Mouse (Mus musculus) kidney, adult 2 months (tissue): ENCODE results near the gene Appl2. TPM values are rescaled to one million over a fixed set of nuclear protein-coding genes. Genes with fewer than 3 reads are reported as not detected.

Source experiments
- DNase-seq: peaks from one replicate; pipeline ENCODE4 v3.0.0; 2021
- H3K27ac ChIP-seq: fragments of 200-500 bp; 2 replicates; pipeline ENCODE4 v1.5.1; 2012; ENCODE audit warnings: low read depth, low read length, control low read depth, inconsistent platforms; ENCODE audit not compliant: insufficient read depth
- H3K27me3 ChIP-seq: fragments of 200-500 bp; replicated peaks from 2 replicates; pipeline ENCODE4 v1.6.1; 2012; ENCODE audit warnings: mild to moderate bottlenecking, moderate library complexity, low read length, inconsistent platforms; ENCODE audit not compliant: control insufficient read depth, insufficient read depth
- H3K36me3 ChIP-seq: fragments of 200-500 bp; 2 replicates; pipeline ENCODE4 v1.6.1; 2012; ENCODE audit warnings: mild to moderate bottlenecking, moderate library complexity, low read length, inconsistent platforms; ENCODE audit not compliant: control insufficient read depth, insufficient read depth
- H3K4me1 ChIP-seq: fragments of 200-500 bp; 2 replicates; pipeline ENCODE4 v1.6.1; 2011; ENCODE audit warnings: low read length; ENCODE audit not compliant: control insufficient read depth, insufficient read depth
- H3K4me3 ChIP-seq: fragments of 200-500 bp; 2 replicates; pipeline ENCODE4 v1.5.1; 2011; ENCODE audit warnings: mild to moderate bottlenecking, low read depth, low read length, control low read depth; ENCODE audit not compliant: insufficient read depth
- CTCF ChIP-seq: fragments of 200-500 bp; conservative IDR thresholded peaks from 2 replicates; pipeline ENCODE4 v1.5.1; 2011; ENCODE audit warnings: low read depth, mild to moderate bottlenecking, control low read depth, low read length, moderate library complexity, mixed read lengths; ENCODE audit not compliant: insufficient read depth, insufficient read length
- POLR2A ChIP-seq: fragments of 200-500 bp; IDR thresholded peaks from one replicate; pipeline ENCODE4 v1.6.1; 2011; ENCODE audit warnings: low read depth, low read length, control low read depth
- WGBS: fragments of 180-500 bp; shearing (Covaris S2); methylation state at CpG from one replicate; pipeline ENCODE4 v1.1.7; 2018; 5-methylcytosine and 5-hydroxymethylcytosine counted together
- polyA plus RNA-seq: library from polyadenylated mRNA; depleted of rRNA; stranded (reverse); fragments of >200 nt; gene quantifications from 2 replicates; pipeline ENCODE4 v1.2.3, GENCODE M21; 2012

The Appl2 gene
- polyA plus RNA-seq, 1 experiment: 18.7 TPM

- Histone ChIP-seq H3K27ac (no peak overlapping the region), H3K4me1 (no peaks in the 10 kb centered on the region), H3K27me3 (no peaks in the 10 kb centered on the region), H3K36me3 (no peaks in the 10 kb centered on the region; the same call in 1 of the 2 replicates), H3K4me3 (no peak overlapping the region)
- no peak for DNase-seq
- WGBS: 80% methylated on average over 8 of the region's 8 CpGs
- TF ChIP-seq CTCF (no peak), POLR2A (no peak)
Observed at GRCm38 (mm10) chr10:83624065-83624464, 24.5 kb downstream of the Appl2 start.

- 94% methylated on average over 24 of the region's 24 CpGs for WGBS
- no peak for DNase-seq
- H3K36me3 ChIP-seq: no peaks in the 10 kb centered on the region; the same call in 1 of the 2 replicates
Observed at GRCm38 (mm10) chr10:83620350-83621055, 28.0 kb downstream of the Appl2 start.

GRCm38 (mm10) chr10:83618819-83619440 is 29.6 kb downstream of the Appl2 start:
- Histone ChIP-seq H3K4me1 (no peaks in the 10 kb centered on the region), H3K27ac (no peak overlapping the region), H3K4me3 (no peak overlapping the region), H3K36me3 (no peaks in the 10 kb centered on the region), H3K27me3 (no peaks in the 10 kb centered on the region)
- TF ChIP-seq POLR2A (no peak), CTCF (no peak)
- WGBS: 73% methylated on average over 12 of the region's 12 CpGs
- DNase-seq: peak; percentile 23

More at GRCm38 (mm10) chr10:83620350-83621055, 28.0 kb downstream of the Appl2 start:
- Histone ChIP-seq H3K27ac (no peak overlapping the region), H3K4me3 (no peak overlapping the region), H3K27me3 (no peaks in the 10 kb centered on the region), H3K4me1 (no peaks in the 10 kb centered on the region)
- TF ChIP-seq POLR2A (no peak), CTCF (no peak)

GRCm38 (mm10) chr10:83617366-83617765 is 31.2 kb downstream of the Appl2 start:
- peak; percentile 18 for DNase-seq
- H3K27me3 ChIP-seq: no peaks in the 10 kb centered on the region
- TF ChIP-seq POLR2A: no peak
- peak; percentile 59 for TF ChIP-seq CTCF
- H3K27ac ChIP-seq: no peak overlapping the region
- WGBS: 72% methylated on average over 10 of the region's 10 CpGs
- H3K4me1 ChIP-seq: no peaks in the 10 kb centered on the region
- no peaks in the 10 kb centered on the region for H3K36me3 ChIP-seq
- no peak overlapping the region for H3K4me3 ChIP-seq

GRCm38 (mm10) chr10:83612648-83613215 is 35.8 kb downstream of the Appl2 start:
- no peak for DNase-seq
- WGBS: 86% methylated on average over 14 of the region's 14 CpGs
- Histone ChIP-seq H3K27ac (no peak overlapping the region), H3K27me3 (no peaks in the 10 kb centered on the region), H3K4me1 (no peaks in the 10 kb centered on the region), H3K4me3 (no peak overlapping the region), H3K36me3 (peaks cover 1% of the 10 kb centered on the region; the same call in 1 of the 2 replicates)
- TF ChIP-seq POLR2A (no peak), CTCF (no peak)

GRCm38 (mm10) chr10:83611863-83612262 is 36.7 kb downstream of the Appl2 start:
- peaks cover 1% of the 10 kb centered on the region; the same call in 1 of the 2 replicates for H3K36me3 ChIP-seq
- DNase-seq: no peak
- 94% methylated on average over 5 of the region's 5 CpGs for WGBS

GRCm38 (mm10) chr10:83610518-83610917 is 38.0 kb downstream of the Appl2 start:
- Histone ChIP-seq H3K4me3 (no peak overlapping the region), H3K4me1 (no peaks in the 10 kb centered on the region), H3K36me3 (peaks cover 1% of the 10 kb centered on the region; the same call in 1 of the 2 replicates), H3K27me3 (no peaks in the 10 kb centered on the region), H3K27ac (no peak overlapping the region)
- 97% methylated on average over 7 of the region's 7 CpGs for WGBS
- no peak for TF ChIP-seq CTCF
- no peak for TF ChIP-seq POLR2A
- no peak for DNase-seq

More at GRCm38 (mm10) chr10:83611863-83612262, 36.7 kb downstream of the Appl2 start:
- Histone ChIP-seq H3K27ac (no peak overlapping the region), H3K4me1 (no peaks in the 10 kb centered on the region), H3K27me3 (no peaks in the 10 kb centered on the region), H3K4me3 (no peak overlapping the region)
- no peak for TF ChIP-seq CTCF
- TF ChIP-seq POLR2A: no peak
